Mouse (Mus musculus): ENCODE results near the gene Gm14525. TPM values are rescaled to one million over a fixed set of nuclear protein-coding genes. Genes with fewer than 3 reads are reported as not detected.
"Not testable (repeated sequence)": the region's sequence is repeated elsewhere in the genome, so short reads cannot be mapped to it uniquely, and the experiment has no call there.

Gene Gm14525
- not detected for total RNA-seq (2021)
- long read RNA-seq, experiment 1 = 0 reads
- long read RNA-seq, experiment 2 = 0 reads

DNA sequence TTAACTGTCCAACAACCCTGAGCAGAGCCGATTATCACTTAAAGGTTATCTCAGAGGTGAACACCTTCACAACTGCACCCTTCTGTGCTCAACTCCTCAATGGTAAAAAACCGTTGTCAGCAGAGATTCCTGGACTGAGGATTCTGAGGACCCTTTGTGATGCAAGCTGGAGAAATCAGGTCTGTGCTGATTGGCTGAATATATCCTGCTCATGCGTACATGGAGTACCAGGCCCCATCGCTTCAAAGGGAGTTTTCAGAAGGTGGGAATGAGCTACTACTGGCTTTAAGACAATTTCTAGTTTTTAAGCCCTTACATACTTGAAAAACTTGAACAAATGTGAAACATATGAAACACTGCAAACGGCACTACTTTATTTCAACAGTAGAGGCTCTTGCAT is at the start of gene Gm14525:
Gene Gm14525, minus strand, starts transcription at position 101 of the 400 bp plus-strand sequence.
- not testable (repeated sequence) for DNase-seq

Other genes with a start within 250 kb of the Gm14525 start
- gene Slx, start 157.1 kb downstream of the Gm14525 start, total RNA-seq (2021) = not detected
- not detected for gene Gm6121, start 233.1 kb upstream of the Gm14525 start, total RNA-seq (2021)

All from gastrocnemius, postnatal 10 days (tissue).